Mouse (Mus musculus) E14TG2a.4 (cell line): ENCODE measurements at regions not wholly inside any gene's neighbourhood (a gene's known extent, or its start where the extent isn't known, plus 50 kb on each side); places are given as distances from the start of the nearest gene placed in this dataset.

Experiments used
- CTCF ChIP-seq: conservative IDR thresholded peaks from 2 replicates; pipeline ENCODE4 v1.5.1; 2014; ENCODE audit warnings: low read length
- NANOG ChIP-seq: IDR thresholded peaks from 2 replicates; pipeline ENCODE4 v1.6.1; 2014; ENCODE audit warnings: borderline replicate concordance, low read length, mixed read lengths

DNA sequence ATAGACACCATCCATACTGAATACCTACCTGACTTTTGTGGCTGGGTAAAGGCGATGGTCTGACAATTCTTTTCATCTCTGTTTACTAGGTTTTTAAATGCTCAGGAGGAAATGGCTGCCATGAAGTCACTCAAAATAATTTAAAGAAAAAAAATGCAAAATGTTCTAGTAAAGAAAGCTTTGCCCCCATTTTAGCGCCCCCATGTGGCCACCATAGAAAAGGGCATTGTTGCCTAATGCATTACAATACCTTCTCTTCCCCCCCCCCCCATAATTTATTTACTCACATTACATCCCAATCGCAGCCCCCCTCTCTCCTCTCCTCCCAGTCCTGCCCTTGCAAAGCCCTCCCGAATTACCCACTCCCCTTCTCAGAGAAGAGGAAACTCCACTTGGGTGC lies 70.3 kb upstream of the Vgll2 start:
- TF ChIP-seq CTCF: peak; percentile 79
- TF ChIP-seq NANOG: no peak
